In the genomic region with DNA sequence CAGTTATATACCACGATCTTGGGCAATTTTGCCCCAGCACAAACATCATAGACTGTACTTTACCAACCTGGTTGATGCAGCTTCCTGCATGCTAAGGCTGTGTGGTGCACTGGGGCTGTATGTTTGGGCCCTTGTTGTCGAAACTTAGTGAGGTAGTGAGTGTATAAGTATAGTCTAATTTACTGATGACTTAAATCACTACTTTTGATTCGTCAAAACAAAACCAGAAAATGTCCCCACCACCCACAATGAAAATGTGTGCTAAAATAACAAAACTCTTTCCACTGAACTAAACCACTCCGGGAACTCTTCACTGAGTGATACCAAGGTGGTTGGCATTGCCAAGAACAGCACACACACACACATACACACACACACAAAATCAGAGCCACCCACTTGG, we compare ENCODE assay signal across 18 mouse cellular contexts.
"Had no signal": no experiment of that assay in that cellular context is flagged by ENCODE, and none has a peak within 500 bp of the region (broad histone marks: within the 10 kb centered on the region; RNA-seq: fewer than 3 reads in every experiment).

No protein-coding gene starts in this region.

- H3K4me3 ChIP-seq: gastrocnemius, adult 2 months; heart, embryonic 10.5 days; heart, embryonic 12.5 days; hindbrain, embryonic 10.5 days; hindbrain, embryonic 12.5 days; kidney, embryonic 15.5 days; limb, embryonic 10.5 days; limb, embryonic 12.5 days; liver, embryonic 13.5 days had no signal

- H3K9ac ChIP-seq: heart, embryonic 12.5 days; hindbrain, embryonic 12.5 days; hindbrain, embryonic 14.5 days; kidney, embryonic 15.5 days; limb, embryonic 12.5 days; liver, embryonic 13.5 days had no signal

- H3K27ac ChIP-seq: gastrocnemius, adult 2 months; heart, embryonic 10.5 days; hindbrain, embryonic 10.5 days; hindbrain, embryonic 12.5 days; hindbrain, embryonic 14.5 days; kidney, postnatal 0 days; limb, embryonic 10.5 days; limb, embryonic 12.5 days; liver, embryonic 13.5 days had no signal

- H3K36me3 ChIP-seq: heart, embryonic 10.5 days; heart, embryonic 12.5 days; hindbrain, embryonic 10.5 days; hindbrain, embryonic 12.5 days; kidney, embryonic 15.5 days; limb, embryonic 10.5 days; limb, embryonic 12.5 days; liver, embryonic 13.5 days had no signal

- ATAC-seq: hindbrain, embryonic 16.5 days; intestine, embryonic 16.5 days had no signal

- DNase-seq: gastrocnemius, postnatal 10 days; gastrocnemius, postnatal 25 days; layer of hippocampus, adult 9-11 months; layer of hippocampus, postnatal 36 days; liver, embryonic 13.5 days had no signal

- H3K4me1 ChIP-seq: hindbrain, embryonic 12.5 days had no signal

- H3K27me3 ChIP-seq: liver, embryonic 13.5 days had no signal

- H3K9me3 ChIP-seq: heart, embryonic 10.5 days; heart, embryonic 12.5 days; hindbrain, embryonic 10.5 days; hindbrain, embryonic 12.5 days; kidney, embryonic 15.5 days; limb, embryonic 10.5 days; limb, embryonic 12.5 days; liver, embryonic 13.5 days had no signal

- H3K4me2 ChIP-seq: heart, embryonic 12.5 days; hindbrain, embryonic 12.5 days; hindbrain, embryonic 14.5 days; kidney, embryonic 15.5 days; limb, embryonic 12.5 days; liver, embryonic 11.5 days; liver, embryonic 13.5 days had no signal
